Mouse (Mus musculus): Measurements from ENCODE around the gene Paqr9.
"Not testable (repeated sequence)": the region's sequence is repeated elsewhere in the genome, so short reads cannot be mapped to it uniquely, and the experiment has no call there.

Paqr9 gene

GRCm38 (mm10) chr9:95559059-95559935, at the start of gene Paqr9:
TSS of gene Paqr9 (plus strand) at chr9:95559657.
- peak; percentile 69 for DNase-seq

- peak; percentile 14 for DNase-seq
Measured at GRCm38 (mm10) chr9:95510693-95511404, 48.6 kb upstream of the Paqr9 start.

- DNase-seq: peak; percentile 98
Measured at GRCm38 (mm10) chr9:95511472-95512330, 47.8 kb upstream of the Paqr9 start, which contains the start of gene U2surp. TSS of gene U2surp (minus strand) at chr9:95511996.

GRCm38 (mm10) chr9:95512331-95513030, 47.0 kb upstream of the Paqr9 start:
- no peak for DNase-seq

- DNase-seq: no peak
Measured at GRCm38 (mm10) chr9:95513776-95514175, 45.7 kb upstream of the Paqr9 start.

- not testable (repeated sequence) for DNase-seq
Measured at GRCm38 (mm10) chr9:95514361-95514760, 45.1 kb upstream of the Paqr9 start.

GRCm38 (mm10) chr9:95520563-95520962, 38.9 kb upstream of the Paqr9 start:
- no peak for DNase-seq

GRCm38 (mm10) chr9:95521031-95521430, 38.4 kb upstream of the Paqr9 start:
- DNase-seq: no peak

- DNase-seq: peak; percentile 28
Measured at GRCm38 (mm10) chr9:95521566-95521965, 37.9 kb upstream of the Paqr9 start.

GRCm38 (mm10) chr9:95522561-95522960, 36.9 kb upstream of the Paqr9 start:
- no peak for DNase-seq

GRCm38 (mm10) chr9:95525376-95525775, 34.1 kb upstream of the Paqr9 start:
- DNase-seq: no peak

- DNase-seq: peak; percentile 21
Measured at GRCm38 (mm10) chr9:95525961-95526360, 33.5 kb upstream of the Paqr9 start.

GRCm38 (mm10) chr9:95527676-95528075, 31.8 kb upstream of the Paqr9 start:
- no peak for DNase-seq

- DNase-seq: no peak
Measured at GRCm38 (mm10) chr9:95531144-95531543, 28.3 kb upstream of the Paqr9 start.

GRCm38 (mm10) chr9:95533817-95534216, 25.6 kb upstream of the Paqr9 start:
- DNase-seq: no peak

- peak; percentile 61 for DNase-seq
Measured at GRCm38 (mm10) chr9:95539176-95539800, 20.2 kb upstream of the Paqr9 start.

- peak; percentile 59 for DNase-seq
Measured at GRCm38 (mm10) chr9:95540487-95540886, 19.0 kb upstream of the Paqr9 start.

GRCm38 (mm10) chr9:95541208-95541607, 18.2 kb upstream of the Paqr9 start:
- no peak for DNase-seq

GRCm38 (mm10) chr9:95541650-95542432, 17.6 kb upstream of the Paqr9 start:
- peak; percentile 63 for DNase-seq

GRCm38 (mm10) chr9:95542475-95542874, 17.0 kb upstream of the Paqr9 start:
- no peak for DNase-seq

- DNase-seq: no peak
Measured at GRCm38 (mm10) chr9:95544598-95544997, 14.9 kb upstream of the Paqr9 start.

All from kidney, adult 11 months (tissue).